Mouse (Mus musculus) gastrocnemius, postnatal 4 days (tissue): ENCODE measurements around the gene Abca9. TPM values are rescaled to one million over a fixed set of nuclear protein-coding genes. Genes with fewer than 3 reads are reported as not detected.

Experiments
- DNase-seq, 2 experiments: peaks; one replicate each; pipeline ENCODE4 v3.0.0; 2021 to 2022; ENCODE audit warnings: low spot score in 2 of 2, mixed read lengths in 2 of 2
- long read RNA-seq, 2 experiments: library from polyadenylated mRNA; stranded (forward); transcript quantifications; one replicate each; pipeline ENCODE4 v2.0.0; 2021
- total RNA-seq, 2 experiments: library from RNA; stranded (reverse); gene quantifications; 2 replicates each; pipeline ENCODE4 v1.2.3; 2021

The Abca9 gene
- total RNA-seq: 10 to 100 TPM; 42.1 to 43.9 TPM
- long read RNA-seq, experiment 1, full-length matches to known transcripts: 6 of 18 reads
- long read RNA-seq, experiment 1, partial matches to known transcripts: 10 of 18 reads
- long read RNA-seq, experiment 1, other reads (novel, unspliced or antisense): 2 of 18 reads
- long read RNA-seq, experiment 2, full-length matches to known transcripts: 7 of 19 reads
- long read RNA-seq, experiment 2, partial matches to known transcripts: 10 of 19 reads
- long read RNA-seq, experiment 2, other reads (novel, unspliced or antisense): 2 of 19 reads

- peak in 1 of 2 experiments; percentile 37 for DNase-seq
Measured at GRCm38 (mm10) chr11:110167459-110168251, at the start of gene Abca9. Gene Abca9 (minus strand): TSS chr11:110168196.

GRCm38 (mm10) chr11:110217118-110217517, 49.1 kb upstream of the Abca9 start:
- no peak for DNase-seq

- no peak for DNase-seq
Measured at GRCm38 (mm10) chr11:110203930-110204329, 35.9 kb upstream of the Abca9 start.

GRCm38 (mm10) chr11:110198882-110199281, 30.9 kb upstream of the Abca9 start:
- DNase-seq: no peak

GRCm38 (mm10) chr11:110196561-110197306, 28.7 kb upstream of the Abca9 start:
- DNase-seq: no peak

GRCm38 (mm10) chr11:110195310-110195709, 27.3 kb upstream of the Abca9 start:
- no peak for DNase-seq

GRCm38 (mm10) chr11:110171212-110171611, 3.2 kb upstream of the Abca9 start:
- DNase-seq: no peak

GRCm38 (mm10) chr11:110165822-110166221, 2.2 kb downstream of the Abca9 start:
- no peak for DNase-seq

GRCm38 (mm10) chr11:110165409-110165808, 2.6 kb downstream of the Abca9 start:
- DNase-seq: no peak

- DNase-seq: no peak
Measured at GRCm38 (mm10) chr11:110157059-110157458, 10.9 kb downstream of the Abca9 start.

GRCm38 (mm10) chr11:110155985-110156384, 12.0 kb downstream of the Abca9 start:
- DNase-seq: no peak

- no peak for DNase-seq
Measured at GRCm38 (mm10) chr11:110147640-110148039, 20.4 kb downstream of the Abca9 start.

GRCm38 (mm10) chr11:110145421-110145820, 22.6 kb downstream of the Abca9 start:
- DNase-seq: no peak

GRCm38 (mm10) chr11:110130760-110131159, 37.2 kb downstream of the Abca9 start:
- no peak for DNase-seq

- DNase-seq: no peak
Measured at GRCm38 (mm10) chr11:110111137-110111536, 56.9 kb downstream of the Abca9 start.

GRCm38 (mm10) chr11:110101437-110101836, 66.6 kb downstream of the Abca9 start:
- DNase-seq: no peak

- DNase-seq: no peak
Measured at GRCm38 (mm10) chr11:110098901-110099300, 69.1 kb downstream of the Abca9 start.

- no peak for DNase-seq
Measured at GRCm38 (mm10) chr11:110097465-110097864, 70.5 kb downstream of the Abca9 start.

GRCm38 (mm10) chr11:110095858-110096257, 72.1 kb downstream of the Abca9 start, which contains the start of gene Abca8a:
Gene Abca8a (minus strand): TSS chr11:110095978.
- no peak for DNase-seq

GRCm38 (mm10) chr11:110094846-110095380, 73.1 kb downstream of the Abca9 start:
- no peak for DNase-seq

- DNase-seq: no peak
Measured at GRCm38 (mm10) chr11:110094236-110094635, 73.8 kb downstream of the Abca9 start.
